Mouse (Mus musculus): Measurements from ENCODE around the gene Rgs7bp.

GRCm38 (mm10) chr13:104959733-104960132, 95.0 kb downstream of the Rgs7bp start:
- TF ChIP-seq CTCF (IDR thresholded peaks at IDR 0.05; ENCODE audit: borderline replicate concordance, control insufficient read depth, extremely low read depth, insufficient read depth, low read length, poor library complexity) (no peak), POLR2A (IDR thresholded peaks at IDR 0.05; ENCODE audit: control insufficient read depth, extremely low read depth, insufficient read depth, low read length, poor library complexity) (no peak)
